Mouse (Mus musculus): ENCODE results near the gene Ptprt.

DNA sequence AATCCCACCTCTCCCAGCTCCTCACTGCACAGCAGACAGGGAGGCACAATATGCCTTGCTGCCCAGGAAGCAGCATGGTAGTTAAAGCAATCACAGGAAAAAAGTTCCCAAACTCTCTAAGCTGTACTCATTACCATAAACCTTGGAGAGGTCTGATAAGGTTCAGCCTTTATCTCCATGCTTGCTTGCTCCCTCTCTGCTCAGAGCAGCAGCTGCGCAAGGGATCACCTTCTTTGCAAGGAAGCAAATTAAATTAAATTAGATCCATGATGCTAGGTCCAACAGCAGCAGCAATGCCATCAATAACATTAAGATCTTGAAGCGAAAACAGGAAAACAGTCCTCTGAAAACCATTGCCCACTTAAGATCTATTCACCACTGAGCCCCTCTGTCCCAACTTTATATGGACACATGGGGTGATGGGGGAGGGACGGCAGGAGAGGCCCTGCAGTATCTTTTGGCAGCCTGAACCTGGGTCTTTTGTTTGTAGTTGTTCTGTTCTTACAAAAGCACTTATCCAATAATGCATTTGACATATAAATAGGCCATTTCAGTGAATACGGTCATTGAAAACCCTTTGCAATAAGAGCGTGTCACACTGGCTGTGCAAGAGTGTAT lies 328.8 kb downstream of the Ptprt start:
- TF ChIP-seq CHD2 (IDR thresholded peaks at IDR 0.05; ENCODE audit: low read length) (no peak), ZC3H11A (IDR thresholded peaks at IDR 0.05; ENCODE audit: low read depth, low read length) (no peak), CTCF (conservative IDR thresholded peaks at IDR 0.05 in 1 of 2, IDR thresholded peaks at IDR 0.05 in 1 of 2; ENCODE audit: low read depth in 2 of 2, low read length in 2 of 2) (no peak), EP300 (IDR thresholded peaks at IDR 0.05; ENCODE audit: low read length) (no peak), PAX5 (IDR thresholded peaks at IDR 0.05; ENCODE audit: low read length) (no peak)

All from CH12.LX (cell line).